Mouse (Mus musculus): ENCODE measurements at regions not wholly inside any gene's neighbourhood (a gene's known extent, or its start where the extent isn't known, plus 50 kb on each side); places are given as distances from the start of the nearest gene placed in this dataset.

DNA sequence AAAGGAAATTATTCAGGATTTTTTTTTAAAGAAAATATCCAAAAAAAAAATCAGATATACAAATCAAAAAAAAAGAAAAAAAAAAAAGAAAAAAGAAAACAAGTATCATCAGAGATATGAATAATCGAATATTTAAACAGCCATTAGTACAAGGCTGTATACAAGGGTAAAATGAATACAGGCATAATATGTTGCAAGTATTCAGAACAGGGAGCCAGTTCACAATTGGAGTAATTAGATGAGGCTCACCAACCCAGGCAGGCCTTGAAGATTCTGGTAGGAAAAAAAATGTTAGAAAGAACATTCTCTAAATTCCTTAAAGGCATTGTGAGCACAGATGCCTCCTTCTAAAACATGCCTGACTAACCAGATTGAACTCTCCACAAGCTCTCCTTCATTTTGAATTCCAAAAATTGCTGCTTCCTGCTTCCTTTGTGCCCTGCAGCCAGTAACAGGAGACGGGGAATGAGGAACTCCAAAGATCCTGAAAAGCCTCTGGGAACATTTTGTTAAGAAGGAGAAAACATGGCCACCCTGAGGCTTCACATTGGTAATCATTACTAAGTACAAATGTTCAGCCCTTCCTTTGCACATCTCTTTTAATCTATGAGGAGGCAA, 590.6 kb upstream of the Diaph2 start:
- H3K27ac ChIP-seq (ENCODE audit: insufficient read depth, low read length), result peak overlapping the region; percentile 52
- H3K4me1 ChIP-seq (ENCODE audit: control insufficient read depth, insufficient read depth, low read length), result no peaks in the 10 kb centered on the region
- no peak overlapping the region for H3K4me3 ChIP-seq (ENCODE audit: insufficient read depth, low read length)
- no peak for TF ChIP-seq POLR2A (IDR thresholded peaks at IDR 0.05; ENCODE audit: low read depth, low read length)
- TF ChIP-seq CTCF (IDR thresholded peaks at IDR 0.05; ENCODE audit: borderline replicate concordance, insufficient read depth, low read length), result no peak

Data from embryonic fibroblast, embryonic 13.5 days (primary cell).